Mouse (Mus musculus) embryonic facial prominence, embryonic 12.5 days (tissue): ENCODE results near the gene Tm9sf1. TPM values are rescaled to one million over a fixed set of nuclear protein-coding genes. Genes with fewer than 3 reads are reported as not detected.

Experiments used
- polyA plus RNA-seq: library from polyadenylated mRNA; unstranded; fragments of >200 nt; fragmentation: Nextera tagmentation; extraction: Ambion mirVana; gene quantifications from 2 replicates; pipeline ENCODE4 v1.2.1, GENCODE M21; 2016

Gene Tm9sf1
- polyA plus RNA-seq, 1 experiment from 2014 or later = 102 TPM

Other genes with a start within 250 kb of the Tm9sf1 start
- 88.7 and 92.1 TPM in 2 replicates for gene Dhrs4, start 165.0 kb downstream of the Tm9sf1 start, polyA plus RNA-seq
- gene Carmil3, start 153.2 kb downstream of the Tm9sf1 start, polyA plus RNA-seq = 6.2 TPM in 2 replicates
- gene Cpne6, start 133.4 kb downstream of the Tm9sf1 start, polyA plus RNA-seq = 0.55 and 0.90 TPM in 2 replicates
- 0.11 TPM in 1 of 2 replicates, not detected in the other for gene Nrl, start 118.8 kb downstream of the Tm9sf1 start, polyA plus RNA-seq
- gene Pck2, start 103.5 kb downstream of the Tm9sf1 start, polyA plus RNA-seq = 35.2 and 36.1 TPM in 2 replicates
- 71.3 and 78.4 TPM in 2 replicates for gene Dcaf11, start 83.8 kb downstream of the Tm9sf1 start, polyA plus RNA-seq
- not detected in 2 replicates for gene A730061H03Rik, start 83.4 kb downstream of the Tm9sf1 start, polyA plus RNA-seq
- gene Fitm1, start 68.2 kb downstream of the Tm9sf1 start, polyA plus RNA-seq = 8.7 and 9.1 TPM in 2 replicates
- gene Psme1, start 65.7 kb downstream of the Tm9sf1 start, polyA plus RNA-seq = 131 and 143 TPM in 2 replicates
- 4.6 and 4.9 TPM in 2 replicates for gene Emc9, start 58.5 kb downstream of the Tm9sf1 start, polyA plus RNA-seq
- gene Psme2, start 52.7 kb downstream of the Tm9sf1 start, polyA plus RNA-seq = 247 and 255 TPM in 2 replicates
- gene Rnf31, start 52.1 kb downstream of the Tm9sf1 start, polyA plus RNA-seq = 20.6 and 25.4 TPM in 2 replicates
- gene Irf9, start 40.2 kb downstream of the Tm9sf1 start, polyA plus RNA-seq = 9.5 and 10.6 TPM in 2 replicates
- 7.8 and 8.2 TPM in 2 replicates for gene Rec8, start 25.8 kb downstream of the Tm9sf1 start, polyA plus RNA-seq
- 99.8 and 117 TPM in 2 replicates for gene Ipo4, start 7.8 kb downstream of the Tm9sf1 start, polyA plus RNA-seq
- 0.87 and 3.0 TPM in 2 replicates for gene Gm49378, start 5.9 kb downstream of the Tm9sf1 start, polyA plus RNA-seq
- 0.55 and 0.97 TPM in 2 replicates for gene Tssk4, start 6.4 kb upstream of the Tm9sf1 start, polyA plus RNA-seq
- 64.9 and 66.4 TPM in 2 replicates for gene Mdp1, start 16.7 kb upstream of the Tm9sf1 start, polyA plus RNA-seq
- 74.7 and 78.3 TPM in 2 replicates for gene Gmpr2, start 28.1 kb upstream of the Tm9sf1 start, polyA plus RNA-seq
- 585 and 596 TPM in 2 replicates for gene Nedd8, start 28.3 kb upstream of the Tm9sf1 start, polyA plus RNA-seq
- 54.1 and 54.2 TPM in 2 replicates for gene Tinf2, start 38.0 kb upstream of the Tm9sf1 start, polyA plus RNA-seq
- 1.6 and 1.7 TPM in 2 replicates for gene Tgm1, start 70.1 kb upstream of the Tm9sf1 start, polyA plus RNA-seq
- gene Rabggta, start 78.5 kb upstream of the Tm9sf1 start, polyA plus RNA-seq = 27.8 and 30.3 TPM in 2 replicates
- 81.5 and 86.7 TPM in 2 replicates for gene Dhrs1, start 101.9 kb upstream of the Tm9sf1 start, polyA plus RNA-seq
- gene Nop9, start 101.9 kb upstream of the Tm9sf1 start, polyA plus RNA-seq = 51.0 and 57.3 TPM in 2 replicates
- 0.19 and 0.50 TPM in 2 replicates for gene Cideb, start 114.7 kb upstream of the Tm9sf1 start, polyA plus RNA-seq
- 0.55 and 0.60 TPM in 2 replicates for gene Ltb4r2, start 117.6 kb upstream of the Tm9sf1 start, polyA plus RNA-seq
- gene Ltb4r1, start 122.2 kb upstream of the Tm9sf1 start, polyA plus RNA-seq = 0.48 and 0.60 TPM in 2 replicates
- gene Adcy4, start 140.3 kb upstream of the Tm9sf1 start, polyA plus RNA-seq = 21.3 and 24.2 TPM in 2 replicates
- 45.5 and 50.3 TPM in 2 replicates for gene Ripk3, start 145.1 kb upstream of the Tm9sf1 start, polyA plus RNA-seq
- 154 and 161 TPM in 2 replicates for gene Nfatc4, start 179.3 kb upstream of the Tm9sf1 start, polyA plus RNA-seq
- 41.4 and 41.7 TPM in 2 replicates for gene Nynrin, start 210.2 kb upstream of the Tm9sf1 start, polyA plus RNA-seq
- 0.28 and 0.42 TPM in 2 replicates for gene Cbln3, start 240.6 kb upstream of the Tm9sf1 start, polyA plus RNA-seq
- 31.6 and 31.8 TPM in 2 replicates for gene Khnyn, start 241.1 kb upstream of the Tm9sf1 start, polyA plus RNA-seq